Mouse (Mus musculus) liver, postnatal 0 days (tissue): Measurements from ENCODE around the gene C1qtnf9. TPM values are rescaled to one million over a fixed set of nuclear protein-coding genes. Genes with fewer than 3 reads are reported as not detected.

Source experiments
- ATAC-seq: fragments of 200-750 bp; cut with Nextera tagmentation; 2 replicates; pipeline ENCODE4 v1.8.0; 2017; ENCODE audit warnings: mild to moderate bottlenecking, moderate library complexity
- DNase-seq: peaks from one replicate; pipeline ENCODE4 v3.0.0-alpha.2; 2016
- H3K27ac ChIP-seq: fragments of 300-500 bp; sonication (generic); 2 replicates; pipeline ENCODE4 v1.5.1; 2014; ENCODE audit warnings: antibody characterized with exemption, moderate library complexity, mild to moderate bottlenecking, low read depth
- H3K27me3 ChIP-seq: fragments of 300-500 bp; sonication (generic); 2 replicates; pipeline ENCODE4 v1.6.1; 2014; ENCODE audit warnings: low read length, control low read depth, mixed read lengths; ENCODE audit not compliant: insufficient read depth
- H3K36me3 ChIP-seq: fragments of 300-500 bp; sonication (generic); replicated peaks from 2 replicates; pipeline ENCODE4 v1.6.1; 2014; ENCODE audit warnings: mild to moderate bottlenecking, control low read depth, low read length, moderate library complexity, mixed read lengths; ENCODE audit not compliant: insufficient read depth
- H3K4me1 ChIP-seq: fragments of 300-500 bp; sonication (generic); 2 replicates; pipeline ENCODE4 v1.6.1; 2014; ENCODE audit warnings: antibody characterized with exemption, mild to moderate bottlenecking, control low read depth; ENCODE audit not compliant: insufficient read depth
- H3K4me2 ChIP-seq: fragments of 300-500 bp; sonication (generic); 2 replicates; pipeline ENCODE4 v1.6.1; 2014; ENCODE audit warnings: low read depth, mild to moderate bottlenecking, low read length, moderate library complexity, mixed read lengths
- H3K4me3 ChIP-seq: fragments of 300-500 bp; sonication (generic); 2 replicates; pipeline ENCODE4 v1.5.1; 2014; ENCODE audit warnings: low read depth, low read length
- H3K9ac ChIP-seq: fragments of 300-500 bp; sonication (generic); replicated peaks from 2 replicates; pipeline ENCODE4 v1.6.1; 2014; ENCODE audit warnings: mild to moderate bottlenecking, moderate library complexity
- H3K9me3 ChIP-seq: fragments of 300-500 bp; sonication (generic); 2 replicates; pipeline ENCODE4 v1.6.1; 2016; ENCODE audit warnings: mild to moderate bottlenecking, control low read depth, low read length, mixed read lengths
- CTCF ChIP-seq: sonication (generic); IDR thresholded peaks from 2 replicates; pipeline ENCODE4 v1.5.1; 2016; ENCODE audit warnings: antibody characterized with exemption, low read depth
- EP300 ChIP-seq: IDR thresholded peaks from 2 replicates; pipeline ENCODE4 v1.6.1; 2016; ENCODE audit warnings: antibody characterized with exemption, low read depth, mild to moderate bottlenecking
- WGBS: fragments of 180-500 bp; shearing (Covaris S2); extraction: QIAGEN DNeasy Blood & Tissue Kit; methylation state at CpG from one replicate; pipeline ENCODE4 v1.1.7; 2014; ENCODE audit not compliant: insufficient replicate concordance; 5-methylcytosine and 5-hydroxymethylcytosine counted together
- polyA plus RNA-seq: library from polyadenylated mRNA; unstranded; fragments of >200 nt; fragmentation: Nextera tagmentation; extraction: Ambion mirVana; gene quantifications from 2 replicates; pipeline ENCODE4 v1.2.1, GENCODE M21; 2015

Gene C1qtnf9
- polyA plus RNA-seq, 1 experiment from 2014 or later, result 0.25 TPM

- ATAC-seq (no peak), DNase-seq (no peak)
- Histone ChIP-seq H3K9ac (no peak overlapping the region), H3K4me2 (no peak overlapping the region), H3K9me3 (no peaks in the 10 kb centered on the region), H3K4me1 (0 out of 2 replicates have a peak, but pooled peaks cover 2% of the 10 kb centered on the region), H3K27me3 (no peaks in the 10 kb centered on the region), H3K36me3 (no peaks in the 10 kb centered on the region), H3K4me3 (no peak overlapping the region), H3K27ac (no peak overlapping the region)
- TF ChIP-seq EP300 (no peak), CTCF (no peak)
- WGBS, result 69% methylated on average over 6 of the region's 6 CpGs
Observed at GRCm38 (mm10) chr14:60770594-60770993, 2.7 kb downstream of the C1qtnf9 start.

- H3K36me3 ChIP-seq, result no peaks in the 10 kb centered on the region
- ATAC-seq (peak; percentile 62; the same call in 1 of the 2 replicates), DNase-seq (peak; percentile 81)
- H3K9ac ChIP-seq, result no peak overlapping the region
- WGBS, result 3% methylated on average over 8 of the region's 8 CpGs
- H3K4me1 ChIP-seq, result 0 out of 2 replicates have a peak, but pooled peaks cover 2% of the 10 kb centered on the region
- H3K4me2 ChIP-seq, result peak overlapping the region; percentile 70
- no peak overlapping the region for H3K27ac ChIP-seq
- H3K4me3 ChIP-seq, result peak overlapping the region; percentile 34
- TF ChIP-seq CTCF (peak; percentile 95), EP300 (no peak)
- no peaks in the 10 kb centered on the region for H3K9me3 ChIP-seq
- H3K27me3 ChIP-seq, result no peaks in the 10 kb centered on the region
Observed at GRCm38 (mm10) chr14:60771057-60771456, 3.1 kb downstream of the C1qtnf9 start.

GRCm38 (mm10) chr14:60773476-60773875, 5.5 kb downstream of the C1qtnf9 start:
- 83% methylated on average over 2 of the region's 2 CpGs for WGBS
- ATAC-seq, result no peak

GRCm38 (mm10) chr14:60776521-60776920, 8.6 kb downstream of the C1qtnf9 start:
- Histone ChIP-seq H3K27me3 (no peaks in the 10 kb centered on the region), H3K9me3 (no peaks in the 10 kb centered on the region), H3K4me1 (no peaks in the 10 kb centered on the region), H3K4me2 (no peak overlapping the region), H3K27ac (no peak overlapping the region), H3K9ac (no peak overlapping the region), H3K36me3 (no peaks in the 10 kb centered on the region), H3K4me3 (no peak overlapping the region)
- DNase-seq (no peak), ATAC-seq (no peak)
- TF ChIP-seq EP300 (no peak), CTCF (no peak)
- WGBS, result 78% methylated on average over 8 of the region's 8 CpGs

More at GRCm38 (mm10) chr14:60773476-60773875, 5.5 kb downstream of the C1qtnf9 start:
- no peak overlapping the region for H3K4me3 ChIP-seq
- H3K36me3 ChIP-seq, result no peaks in the 10 kb centered on the region
- no peak overlapping the region for H3K9ac ChIP-seq
- H3K27me3 ChIP-seq, result no peaks in the 10 kb centered on the region
- H3K27ac ChIP-seq, result no peak overlapping the region
- TF ChIP-seq EP300 (no peak), CTCF (peak; percentile 47)
- no peak overlapping the region for H3K4me2 ChIP-seq
- DNase-seq, result no peak
- 0 out of 2 replicates have a peak, but pooled peaks cover 2% of the 10 kb centered on the region for H3K4me1 ChIP-seq
- H3K9me3 ChIP-seq, result no peaks in the 10 kb centered on the region

- ATAC-seq (no peak), DNase-seq (no peak)
- WGBS, result 76% methylated on average over 5 of the region's 5 CpGs
- Histone ChIP-seq H3K9me3 (no peaks in the 10 kb centered on the region), H3K9ac (no peak overlapping the region), H3K4me3 (no peak overlapping the region), H3K36me3 (no peaks in the 10 kb centered on the region), H3K27ac (no peak overlapping the region), H3K4me2 (no peak overlapping the region), H3K4me1 (no peaks in the 10 kb centered on the region), H3K27me3 (no peaks in the 10 kb centered on the region)
- TF ChIP-seq EP300 (no peak), CTCF (no peak)
Observed at GRCm38 (mm10) chr14:60777485-60777919, 9.6 kb downstream of the C1qtnf9 start.

GRCm38 (mm10) chr14:60779198-60779597, 11.3 kb downstream of the C1qtnf9 start:
- no peaks in the 10 kb centered on the region for H3K4me1 ChIP-seq
- 90% methylated on average over 7 of the region's 7 CpGs for WGBS
- H3K9ac ChIP-seq, result no peak overlapping the region
- DNase-seq (no peak), ATAC-seq (no peak)
- no peak overlapping the region for H3K4me2 ChIP-seq
- TF ChIP-seq CTCF, result no peak
- TF ChIP-seq EP300, result no peak
- no peak overlapping the region for H3K27ac ChIP-seq
- no peaks in the 10 kb centered on the region for H3K9me3 ChIP-seq
- no peak overlapping the region for H3K4me3 ChIP-seq
- H3K27me3 ChIP-seq, result no peaks in the 10 kb centered on the region
- H3K36me3 ChIP-seq, result no peaks in the 10 kb centered on the region
